Mouse (Mus musculus) adrenal gland, adult 18-20 months (tissue): ENCODE data around the gene Kank2. TPM values are rescaled to one million over a fixed set of nuclear protein-coding genes. Genes with fewer than 3 reads are reported as not detected.

Experiments
- DNase-seq, 2 experiments: peaks; one replicate each; pipeline ENCODE4 v3.0.0; 2021 to 2022; ENCODE audit warnings: low spot score in 2 of 2
- microRNA-seq, 2 experiments: library from miRNA; unstranded; fragments of <30 nt; microRNA quantifications; one replicate each; pipeline ENCODE4 v1.2.0; 2021; ENCODE audit warnings: borderline number of aligned reads in 2 of 2
- total RNA-seq, 2 experiments: library from RNA; stranded (reverse); gene quantifications; 1 replicate in 1 of 2; 2 replicates in 1 of 2; pipeline ENCODE4 v1.2.3; 2021

Kank2 gene
- total RNA-seq, 2 experiments from 2014 or later: 31.1 to 31.3 TPM

DNA sequence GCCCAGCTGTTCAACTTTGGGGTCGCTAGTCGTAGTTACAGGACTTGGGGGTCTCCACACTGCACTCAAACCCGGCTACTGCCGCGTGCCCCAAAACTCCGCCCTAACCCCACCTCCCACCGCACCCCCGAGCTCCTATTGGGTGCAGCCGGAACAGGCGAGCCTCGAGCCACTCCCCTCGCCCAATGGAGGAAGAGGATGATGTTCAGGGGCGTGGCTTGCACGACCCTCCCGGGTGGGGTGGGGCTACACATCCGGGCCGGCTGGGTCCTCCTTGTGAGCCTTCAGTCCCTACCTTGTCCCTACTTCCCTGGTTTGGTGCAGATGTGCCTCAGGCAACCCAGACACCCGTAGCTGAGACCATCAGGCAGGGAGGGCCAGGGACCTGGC is 74.4 kb downstream of the Kank2 start:
- peak; percentile 87 to 88 for DNase-seq

DNA sequence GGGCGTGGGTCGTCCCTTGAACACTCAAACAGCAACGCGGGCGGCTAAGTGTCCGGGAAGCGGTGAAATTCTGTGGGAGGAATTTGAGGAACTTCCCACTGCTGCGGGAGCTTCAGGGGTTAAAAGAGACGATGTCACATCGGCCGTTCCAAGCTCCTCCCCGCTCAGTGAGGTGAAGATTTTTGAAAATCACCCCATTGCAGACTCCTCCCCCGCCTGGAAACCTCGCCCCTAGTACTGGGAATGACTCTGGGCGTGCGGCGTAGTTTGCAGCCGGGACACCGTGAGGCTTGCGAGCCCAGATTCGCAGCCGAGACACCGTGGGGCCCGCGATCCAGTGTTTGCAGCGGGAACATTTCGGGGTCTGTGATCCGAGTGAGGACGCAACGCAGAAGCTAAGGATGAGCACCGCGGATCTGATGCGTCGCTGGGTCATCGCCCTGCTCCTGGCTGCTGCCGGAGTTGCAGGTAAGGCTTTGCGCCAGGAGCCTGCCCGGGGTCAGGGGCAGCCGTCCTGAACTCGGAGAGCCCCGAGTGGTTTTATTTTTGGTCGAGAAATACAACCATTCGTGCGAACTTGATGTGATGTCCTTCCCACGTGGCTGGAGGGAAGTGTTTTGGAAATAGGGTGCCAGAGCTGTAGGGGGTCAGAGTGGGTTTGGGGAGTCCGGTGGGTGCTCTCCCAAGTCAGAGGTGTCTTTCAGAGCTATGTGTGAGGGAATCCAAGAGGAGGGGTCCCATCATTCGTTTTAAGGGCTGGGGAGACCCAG is 75.0 kb downstream of the Kank2 start, which contains the start of gene Ldlr:
Gene Ldlr (plus strand): TSS at position 107 of the 770 bp plus-strand sequence.
- DNase-seq: peak; percentile 82 to 87

DNA sequence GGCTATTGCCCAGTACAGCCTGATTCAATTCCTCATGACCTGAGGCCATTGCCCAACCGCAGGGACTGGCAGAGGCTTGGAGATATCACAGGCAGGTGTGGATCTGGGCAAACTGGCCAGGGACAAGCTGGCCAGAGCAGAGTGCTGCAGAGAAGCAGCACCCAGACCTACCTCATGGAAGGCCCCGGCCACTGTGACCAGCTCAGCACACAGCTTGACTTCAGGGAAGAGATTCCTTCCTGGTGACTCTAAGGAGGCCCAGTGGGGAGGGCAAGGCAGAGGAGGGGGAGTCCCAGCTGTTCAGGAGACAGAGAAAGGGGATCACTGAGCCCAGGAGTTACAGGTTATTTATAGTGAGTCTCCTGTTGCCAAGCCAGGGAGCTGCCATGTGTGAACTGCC is 77.5 kb downstream of the Kank2 start:
- no peak for DNase-seq

DNA sequence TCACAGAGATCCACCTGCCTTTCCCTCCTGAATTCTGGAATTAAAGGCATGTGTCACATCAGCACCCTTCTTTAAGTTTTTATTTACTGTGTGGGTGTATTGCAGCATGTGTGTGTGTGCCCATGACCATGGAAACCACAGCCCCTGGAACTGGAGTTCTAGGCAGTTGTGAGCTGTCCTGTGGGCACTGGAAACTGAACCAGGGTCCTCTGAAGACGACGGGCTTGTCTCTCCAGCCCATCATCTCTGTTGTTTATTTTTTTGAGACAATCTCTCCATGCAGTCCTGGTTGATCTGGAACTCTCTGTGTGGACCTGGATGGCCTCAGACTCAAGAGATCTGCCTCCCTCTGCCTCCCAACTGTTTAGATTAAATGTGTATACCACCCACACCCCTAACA is 81.5 kb downstream of the Kank2 start:
- no peak for DNase-seq

Small RNA genes lying within 50 kb of the gene (microRNA-seq; reads per million reads assigned to microRNA genes)
- gene Mir7083: 5.7 to 6.1 reads per million in 2 experiments

Other genes starting within 250 kb of the Kank2 start
- gene Timm29, start 206.0 kb downstream of the Kank2 start, total RNA-seq: 10 to 100 TPM; 51.4 to 64.4 TPM
- gene Yipf2, start 205.9 kb downstream of the Kank2 start, total RNA-seq: 10 to 100 TPM; 20.1 to 24.1 TPM
- 10 to 100 TPM; 63.3 to 81.0 TPM for gene Smarca4, start 182.6 kb downstream of the Kank2 start, total RNA-seq
- 100 to 1,000 TPM; 135 to 173 TPM for gene Ldlr, start 75.3 kb downstream of the Kank2 start, total RNA-seq
- 1 to 10 TPM in 1 of 2 experiments, under 1 TPM in 1; 0.56 to 1.1 TPM for gene Spc24, start 38.4 kb downstream of the Kank2 start, total RNA-seq
- gene Angptl8, start 36.8 kb upstream of the Kank2 start, total RNA-seq: 10 to 100 TPM in 1 of 2 experiments, 1 to 10 TPM in 1; 8.2 to 26.2 TPM
- 10 to 100 TPM; 29.7 to 36.1 TPM for gene Dock6, start 53.9 kb upstream of the Kank2 start, total RNA-seq
- 10 to 100 TPM; 40.6 to 43.4 TPM for gene Rab3d, start 119.4 kb upstream of the Kank2 start, total RNA-seq
- 10 to 100 TPM; 10.7 to 11.2 TPM for gene Ccdc159, start 128.7 kb upstream of the Kank2 start, total RNA-seq
- 100 to 1,000 TPM; 280 to 531 TPM for gene Tmem205, start 128.8 kb upstream of the Kank2 start, total RNA-seq
- 10 to 100 TPM; 19.4 to 22.3 TPM for gene Plppr2, start 138.3 kb upstream of the Kank2 start, total RNA-seq
- 10 to 100 TPM; 12.3 to 14.2 TPM for gene Swsap1, start 157.0 kb upstream of the Kank2 start, total RNA-seq
- 1 to 10 TPM; 1.6 to 2.9 TPM for gene Epor, start 164.8 kb upstream of the Kank2 start, total RNA-seq
- 10 to 100 TPM; 19.2 to 51.9 TPM for gene Rgl3, start 190.7 kb upstream of the Kank2 start, total RNA-seq
- gene Ccdc151, start 203.9 kb upstream of the Kank2 start, total RNA-seq: 1 to 10 TPM in 1 of 2 experiments, under 1 TPM in 1; 0.77 to 1.1 TPM
- gene Prkcsh, start 204.1 kb upstream of the Kank2 start, total RNA-seq: 100 to 1,000 TPM; 132 to 173 TPM